In genomic region chr17:27960128-27961111, GRCm38 (mm10) we compare ENCODE assay signal across 10 mouse cellular contexts. TPM values are rescaled to one million over a fixed set of nuclear protein-coding genes. Genes with fewer than 3 reads are reported as not detected.
DNase-seq lines count a peak whose midpoint lies in the region; TF ChIP-seq lines count a peak whose summit lies in the region.
"Had no signal": no experiment of that assay in that cellular context is flagged by ENCODE, and none has a peak within 500 bp of the region (broad histone marks: within the 10 kb centered on the region; RNA-seq: fewer than 3 reads in every experiment).

No protein-coding gene starts in this region.

- no peak for TF ChIP-seq CTCF in kidney, adult 2 months (conservative IDR thresholded peaks at IDR 0.05; ENCODE audit: insufficient read depth, insufficient read length, low read depth, low read length)

- DNase-seq in kidney, adult 2 months: peak; percentile 51
- DNase-seq in kidney, postnatal 14 days: no peak
- DNase-seq in cerebellum, adult 9-11 months: peak; percentile 44
- peak; percentile 44 to 54 for DNase-seq in cerebellum, postnatal 36 days
- DNase-seq in left cerebral cortex, postnatal 25 days (ENCODE audit: low spot score in 2 of 2): peak; percentile 57 to 89
- no peak for DNase-seq in c-Kit-positive CD71-positive TER-119-positive erythroid progenitor cells, embryonic 14.5 days (ENCODE audit: low spot score)
- no peak for DNase-seq in urinary bladder, postnatal 25 days (ENCODE audit: low spot score)
- DNase-seq: kidney, adult 18-20 months; lung, postnatal 36 days had no signal

- no peaks in the 10 kb centered on the region for H3K36me3 ChIP-seq in kidney, adult 2 months (ENCODE audit: control insufficient read depth, insufficient read depth, low read length)
- H3K36me3 ChIP-seq: neural tube, embryonic 12.5 days had no signal

- peaks cover 23% of the 10 kb centered on the region for H3K4me1 ChIP-seq in kidney, adult 2 months (ENCODE audit: control insufficient read depth, insufficient read depth, low read length)
- H3K4me1 ChIP-seq: neural tube, embryonic 12.5 days had no signal

- no peaks in the 10 kb centered on the region for H3K27me3 ChIP-seq in kidney, adult 2 months (replicated peaks; ENCODE audit: control insufficient read depth, insufficient read depth, low read length)
- H3K27me3 ChIP-seq: neural tube, embryonic 12.5 days had no signal

- no peak for TF ChIP-seq POLR2A in kidney, adult 2 months (IDR thresholded peaks at IDR 0.05; ENCODE audit: low read depth, low read length)

- peak overlapping the region; percentile 73 for H3K27ac ChIP-seq in kidney, adult 2 months (ENCODE audit: insufficient read depth, low read depth, low read length)
- H3K27ac ChIP-seq: neural tube, embryonic 12.5 days had no signal

- H3K4me3 ChIP-seq in kidney, adult 2 months (ENCODE audit: insufficient read depth, low read depth, low read length): no peak overlapping the region
- H3K4me3 ChIP-seq: neural tube, embryonic 12.5 days had no signal

- 36% methylated on average over 21 of the region's 21 CpGs for WGBS in kidney, adult 2 months

- intact Hi-C loops in left cerebral cortex, postnatal 25 days (cut with DNase I): loop anchor here (2.0 kb wide), 1 partner anchor 52 kb away; the partner anchor contains the start of genes Anks1 and Taf11

RNA-seq across cellular contexts. Expression of gene Taf11, which starts 50.8 kb away (rescaled TPM):
- 12.0 and 15.3 TPM in 2 replicates for polyA plus RNA-seq in kidney, adult 2 months (2012; rRNA removed)
- 10 to 100 TPM; 46.9 to 48.3 TPM for total RNA-seq in left cerebral cortex, postnatal 25 days (2021)

RNA-seq across cellular contexts. Expression of gene Anks1, which starts 51.3 kb away (rescaled TPM):
- 36.7 and 44.5 TPM in 2 replicates for polyA plus RNA-seq in kidney, adult 2 months (2012; rRNA removed)
- total RNA-seq in left cerebral cortex, postnatal 25 days (2021): 10 to 100 TPM; 32.3 to 35.8 TPM

Comparison
In these comparisons a context has a peak if more than half of its experiments do, and no peak if none do; other contexts are left out.
1. DNase-seq: peak in kidney, adult 2 months (single experiment), cerebellum, adult 9-11 months (single experiment), cerebellum, postnatal 36 days (2 of 2) and left cerebral cortex, postnatal 25 days (2 of 2); none in kidney, postnatal 14 days (single experiment), c-Kit-positive CD71-positive TER-119-positive erythroid progenitor cells, embryonic 14.5 days (single experiment) and urinary bladder, postnatal 25 days (single experiment).